Mouse (Mus musculus) kidney, adult 2 months (tissue): ENCODE measurements around the gene Gch1.

Experiments
- CTCF ChIP-seq: fragments of 200-500 bp; conservative IDR thresholded peaks from 2 replicates; pipeline ENCODE4 v1.5.1; 2011; ENCODE audit warnings: low read depth, mild to moderate bottlenecking, control low read depth, low read length, moderate library complexity, mixed read lengths; ENCODE audit not compliant: insufficient read depth, insufficient read length
- POLR2A ChIP-seq: fragments of 200-500 bp; IDR thresholded peaks from one replicate; pipeline ENCODE4 v1.6.1; 2011; ENCODE audit warnings: low read depth, low read length, control low read depth

DNA sequence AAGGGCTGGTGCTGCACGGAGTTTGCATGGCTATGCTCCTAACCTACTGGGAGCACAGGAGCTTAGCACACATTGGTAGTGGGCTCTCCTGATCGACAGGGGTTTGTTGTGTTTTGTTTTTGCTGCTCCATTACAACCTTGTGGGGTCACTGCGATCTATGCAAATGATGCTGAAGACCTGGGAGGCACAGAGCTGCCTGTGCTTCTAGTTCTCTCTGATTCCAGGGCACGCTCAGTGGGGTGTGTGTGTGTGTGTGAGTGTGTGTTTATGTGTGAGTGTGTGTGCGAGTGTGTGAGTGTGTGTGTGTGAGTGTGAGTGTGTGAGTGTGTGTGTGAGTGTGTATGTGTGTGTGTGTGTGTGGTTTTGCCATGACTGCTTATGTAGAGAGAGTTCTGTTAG lies 14.1 kb downstream of the Gch1 start:
- no peak for TF ChIP-seq CTCF
- TF ChIP-seq POLR2A, result no peak
